Mouse (Mus musculus): ENCODE results near the gene Fes.

Gene Fes

DNA sequence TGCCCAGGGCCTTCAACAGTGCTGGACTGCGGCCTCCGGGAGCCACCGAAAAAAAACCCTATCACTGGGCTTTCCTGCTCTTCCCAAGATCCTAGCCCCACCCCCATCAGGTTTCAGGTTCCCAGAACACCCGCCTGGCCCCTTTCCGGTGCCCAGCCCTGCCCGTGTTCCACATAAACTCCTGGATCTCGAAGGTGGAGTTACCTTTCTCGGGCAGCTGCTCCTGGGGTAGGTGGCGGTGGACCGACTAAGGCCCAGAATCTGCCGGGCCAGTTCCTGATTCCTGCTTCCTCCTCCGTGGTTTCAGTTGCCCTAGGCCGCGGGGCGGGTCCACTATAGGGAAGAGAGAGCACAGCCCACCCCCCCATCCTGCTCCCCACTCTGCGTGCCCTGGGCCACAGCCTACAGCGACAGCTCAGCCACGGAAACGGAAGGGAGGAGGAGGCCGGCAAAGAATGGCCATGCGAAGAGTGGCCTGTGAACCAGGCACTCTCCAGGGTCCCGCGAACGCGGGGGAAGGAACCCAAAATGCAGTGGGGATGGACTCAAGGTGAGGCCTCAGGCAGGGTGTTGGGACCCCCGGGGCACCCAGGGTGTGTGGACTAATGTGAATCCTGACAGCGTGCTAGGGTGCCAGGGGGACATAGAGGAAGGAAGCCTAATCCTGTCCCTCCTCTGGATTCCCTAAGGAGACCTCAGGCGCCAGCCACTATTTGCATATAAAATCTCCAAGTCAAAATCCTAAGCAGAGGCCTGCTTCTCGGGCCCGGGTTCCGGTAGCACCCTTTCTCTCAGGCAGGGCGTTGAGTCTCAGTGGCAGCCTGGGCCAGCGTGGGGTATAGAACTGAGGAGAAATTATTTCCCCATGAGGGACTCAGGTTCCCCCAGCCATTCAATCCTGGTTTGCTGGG, at the start of gene Fes:
Gene Fes (minus strand): TSS at position 314 of the 911 bp plus-strand sequence.
- peak; percentile 59 for DNase-seq (ENCODE audit: low read depth, low spot score)

DNA sequence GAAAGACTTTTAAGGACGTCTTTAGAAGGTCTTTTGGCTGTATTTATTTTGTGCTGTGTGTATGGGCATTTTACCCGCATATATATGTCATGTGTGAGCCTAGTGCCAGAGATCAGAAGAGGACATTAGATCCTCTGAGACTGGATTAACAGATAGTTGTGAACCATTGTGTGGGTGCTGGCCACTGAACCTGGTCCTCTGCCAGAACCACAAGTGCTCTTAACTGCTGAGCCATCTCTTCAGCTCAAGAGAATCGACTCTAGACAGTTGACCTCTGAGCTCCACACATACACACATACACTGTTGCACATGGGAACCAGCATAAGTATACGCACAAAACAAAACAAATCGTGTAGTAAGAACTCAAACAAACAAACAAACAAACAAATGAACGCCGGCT, 48.8 kb upstream of the Fes start:
- DNase-seq (ENCODE audit: low read depth, low spot score), result no peak

DNA sequence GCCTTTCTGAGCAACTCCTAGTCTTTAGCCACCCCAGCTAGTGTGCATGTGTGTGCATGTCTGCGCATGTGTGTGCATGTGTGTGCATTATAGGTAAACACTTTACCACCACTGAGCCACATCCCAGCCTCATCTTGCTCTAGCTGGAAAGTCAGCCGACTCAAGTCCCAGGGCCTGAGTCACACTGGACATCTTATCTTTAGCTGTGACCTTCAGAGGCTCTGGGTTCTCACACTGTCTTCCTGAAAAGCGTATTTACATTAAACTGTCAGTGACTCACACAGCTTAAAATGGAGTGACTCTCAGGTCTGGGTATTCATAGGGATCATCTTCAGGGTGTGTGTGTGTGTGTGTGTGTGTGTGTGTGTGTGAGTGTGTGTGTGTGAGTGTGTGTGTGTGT, 47.8 kb upstream of the Fes start:
- no peak for DNase-seq (ENCODE audit: low read depth, low spot score)

- DNase-seq (ENCODE audit: low read depth, low spot score), result no peak
These were observed 41.9 kb upstream of the Fes start for GRCm38 (mm10) chr7:80429661-80430060.

GRCm38 (mm10) chr7:80427730-80428129, 40.0 kb upstream of the Fes start:
- DNase-seq (ENCODE audit: low read depth, low spot score), result no peak

DNA sequence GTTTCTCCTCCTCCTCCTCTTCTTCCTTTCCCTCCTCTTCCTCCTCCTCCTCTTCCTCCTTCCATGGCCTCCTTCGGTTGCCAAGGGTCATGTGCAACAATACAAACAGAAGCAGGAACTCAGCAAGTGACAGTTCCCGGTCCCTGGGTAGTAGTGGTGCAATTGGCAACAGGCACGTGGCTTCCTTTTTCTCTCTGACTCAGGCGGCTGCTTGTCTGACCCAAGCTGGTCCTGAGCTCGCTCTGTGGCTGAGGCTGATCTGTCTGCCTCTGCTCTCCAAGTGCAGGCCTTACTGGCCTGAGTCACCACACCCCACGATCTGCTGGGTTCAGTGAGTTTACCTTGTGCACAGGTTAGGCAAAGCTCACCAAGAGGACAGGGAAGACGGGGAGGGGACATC, 38.6 kb upstream of the Fes start:
- no peak for DNase-seq (ENCODE audit: low read depth, low spot score)

DNA sequence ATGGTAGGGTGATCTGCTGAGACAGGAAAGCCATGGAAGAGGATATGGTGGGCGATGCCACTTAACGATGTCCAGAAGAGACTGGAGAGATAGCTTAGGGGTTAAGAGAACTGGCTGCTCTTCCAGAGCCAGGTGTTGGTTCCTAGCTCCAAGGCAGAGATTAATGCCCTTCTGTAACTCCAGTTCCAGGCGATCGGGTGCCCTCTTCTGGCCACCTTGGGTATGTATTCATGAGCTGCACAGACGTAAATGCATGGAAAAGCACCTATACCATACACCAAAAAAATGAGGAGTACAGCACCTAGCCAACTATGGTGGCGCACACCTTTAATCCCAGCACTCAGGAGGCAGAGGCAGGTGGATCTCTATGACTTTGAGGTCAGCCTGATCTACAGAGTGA, 37.0 kb upstream of the Fes start:
- no peak for DNase-seq (ENCODE audit: low read depth, low spot score)

GRCm38 (mm10) chr7:80422759-80423480, 35.2 kb upstream of the Fes start:
- DNase-seq (ENCODE audit: low read depth, low spot score), result no peak

DNA sequence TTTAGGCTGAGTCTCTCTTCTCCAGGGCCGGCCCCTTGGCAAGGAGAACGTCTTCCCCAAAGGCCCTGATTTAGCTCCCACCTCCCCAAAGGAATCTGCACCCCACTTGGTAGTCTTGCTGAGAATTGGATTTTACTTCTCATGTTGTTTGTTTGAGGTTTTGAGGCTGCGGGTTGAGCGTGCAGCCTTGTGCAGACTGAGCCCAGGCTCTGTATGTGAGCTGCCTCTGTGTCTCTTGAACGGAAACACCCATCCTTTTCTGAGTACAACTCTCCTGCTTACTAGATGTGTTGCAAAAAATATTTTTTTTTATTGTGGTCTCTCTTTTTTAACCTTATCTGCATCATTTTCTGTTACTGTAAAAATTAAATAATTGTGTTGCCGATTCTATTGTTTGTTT, 33.8 kb upstream of the Fes start:
- DNase-seq (ENCODE audit: low read depth, low spot score), result no peak

DNA sequence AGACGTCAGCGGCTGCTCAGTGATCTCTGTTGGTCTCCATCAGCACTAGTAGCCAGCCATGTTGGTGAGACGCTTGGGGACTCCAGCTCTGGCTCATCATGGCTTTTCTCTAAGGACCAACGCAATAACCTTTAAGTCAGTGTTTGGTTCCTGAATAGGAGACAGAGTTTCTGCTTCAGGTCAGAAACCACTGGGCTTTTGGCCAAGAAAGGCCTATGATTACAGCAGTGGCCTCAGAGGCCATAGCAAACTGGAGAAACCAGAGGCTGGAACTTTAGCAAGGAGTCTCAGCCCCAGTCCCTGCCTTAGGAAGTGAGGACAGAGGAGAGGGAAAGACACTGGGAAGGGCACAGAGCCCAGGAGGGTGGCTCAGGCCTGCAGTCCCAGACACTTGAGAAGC, 32.8 kb upstream of the Fes start:
- no peak for DNase-seq (ENCODE audit: low read depth, low spot score)

DNA sequence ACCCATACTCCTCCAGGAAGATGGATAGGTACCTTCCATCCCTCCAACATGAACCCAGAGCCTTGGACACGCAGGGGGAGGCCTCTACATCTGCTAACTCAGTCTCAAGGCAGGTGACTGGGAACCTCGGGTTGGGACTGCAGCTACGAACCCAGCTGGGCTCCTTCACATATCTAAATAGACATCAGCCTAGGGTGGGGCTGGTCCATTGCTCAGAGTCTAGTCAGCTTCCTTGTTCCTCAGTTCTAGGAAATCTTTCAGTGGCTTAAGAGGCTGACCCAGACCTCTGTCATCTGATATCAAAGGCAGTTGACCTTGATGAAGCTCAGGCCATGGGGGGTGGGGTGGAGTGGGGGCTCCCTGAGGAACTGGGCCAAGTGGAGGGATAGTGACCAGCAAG, 31.5 kb upstream of the Fes start:
- DNase-seq (ENCODE audit: low read depth, low spot score), result no peak

GRCm38 (mm10) chr7:80418036-80418435, 30.3 kb upstream of the Fes start:
- no peak for DNase-seq (ENCODE audit: low read depth, low spot score)

GRCm38 (mm10) chr7:80417601-80418000, 29.9 kb upstream of the Fes start:
- no peak for DNase-seq (ENCODE audit: low read depth, low spot score)

- no peak for DNase-seq (ENCODE audit: low read depth, low spot score)
These were observed 29.2 kb upstream of the Fes start for GRCm38 (mm10) chr7:80416969-80417368.

DNA sequence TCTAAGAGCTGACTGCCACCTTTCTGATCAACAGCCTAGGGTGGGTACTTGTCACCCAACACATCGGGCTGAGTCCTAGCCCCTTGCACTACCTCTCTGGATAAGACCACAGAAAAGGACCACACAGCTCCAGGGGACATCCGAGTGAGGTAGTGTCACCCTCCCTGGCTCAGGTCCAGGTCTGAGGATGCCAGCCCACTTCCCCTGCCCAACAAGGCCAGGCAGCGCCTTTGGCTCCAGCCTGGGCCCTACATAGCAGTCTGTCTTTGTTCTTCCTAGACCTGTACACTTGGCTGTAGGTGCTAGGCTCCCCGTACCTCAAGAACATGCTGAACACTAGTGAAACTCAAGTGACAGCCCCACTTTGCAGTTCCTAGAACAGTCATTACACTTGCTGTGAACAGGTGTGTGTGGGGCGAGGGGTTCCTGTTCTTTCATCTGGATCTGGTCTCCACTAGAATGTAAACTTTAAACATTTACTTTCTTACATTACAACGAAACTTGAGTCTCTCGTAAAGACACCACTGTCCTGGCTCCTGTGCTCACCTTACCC, 26.6 kb upstream of the Fes start:
- no peak for DNase-seq (ENCODE audit: low read depth, low spot score)

DNA sequence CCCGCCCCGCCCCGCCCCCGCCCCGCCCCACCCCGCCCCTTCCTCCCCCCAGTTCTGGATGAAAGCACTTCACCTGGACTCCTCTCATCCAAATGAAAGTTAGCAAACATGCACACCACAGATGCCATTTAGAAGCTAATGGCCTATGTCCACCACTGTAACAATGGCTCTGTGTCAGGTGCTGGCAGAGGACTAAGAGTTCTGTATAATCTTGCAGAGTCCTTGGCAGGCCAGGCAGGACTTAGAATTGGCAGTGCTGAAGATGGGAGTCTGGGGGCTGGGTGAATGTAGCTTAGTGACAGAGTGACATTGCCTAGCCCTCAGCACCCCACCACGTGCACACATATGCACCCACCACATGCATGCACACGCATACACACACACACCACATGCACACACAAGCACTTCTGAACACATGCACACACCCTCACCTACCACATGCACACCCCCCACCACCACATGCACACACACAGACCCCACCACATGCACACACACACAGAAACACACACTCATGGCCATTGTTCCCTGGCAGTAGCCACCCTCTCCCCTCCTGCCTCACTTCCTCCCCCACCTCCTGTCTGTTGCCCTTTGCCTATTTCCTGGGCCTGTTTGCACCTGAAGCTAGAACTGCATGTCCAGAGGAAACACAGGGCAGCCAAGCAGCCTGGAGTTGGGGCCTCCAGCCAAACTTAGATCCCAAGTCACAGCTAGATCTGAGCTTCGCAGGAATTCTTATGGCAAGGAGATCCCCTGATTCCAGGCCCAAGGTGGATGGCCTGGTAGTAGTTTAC, 26.0 kb upstream of the Fes start:
- no peak for DNase-seq (ENCODE audit: low read depth, low spot score)

GRCm38 (mm10) chr7:80412781-80413180, 25.0 kb upstream of the Fes start:
- DNase-seq (ENCODE audit: low read depth, low spot score), result no peak

DNA sequence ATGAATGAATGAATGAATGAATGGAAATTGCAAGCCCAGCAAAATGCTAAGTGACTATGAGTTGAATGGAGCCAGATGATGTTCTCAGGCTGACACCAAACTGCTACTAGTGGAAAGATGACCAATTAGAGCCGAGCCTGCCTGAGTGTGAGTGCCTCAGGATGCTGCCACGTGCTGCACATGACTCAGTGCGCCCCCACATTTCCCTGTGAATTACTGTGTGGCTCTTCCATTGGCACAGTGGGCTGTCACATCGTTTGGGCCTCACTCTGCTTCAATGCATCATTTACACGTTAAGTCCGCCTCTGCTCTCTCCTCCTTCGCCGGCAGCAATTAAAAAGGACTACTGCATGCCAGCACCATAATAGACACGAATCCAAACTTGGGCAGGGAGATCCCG, 24.5 kb upstream of the Fes start:
- no peak for DNase-seq (ENCODE audit: low read depth, low spot score)

DNA sequence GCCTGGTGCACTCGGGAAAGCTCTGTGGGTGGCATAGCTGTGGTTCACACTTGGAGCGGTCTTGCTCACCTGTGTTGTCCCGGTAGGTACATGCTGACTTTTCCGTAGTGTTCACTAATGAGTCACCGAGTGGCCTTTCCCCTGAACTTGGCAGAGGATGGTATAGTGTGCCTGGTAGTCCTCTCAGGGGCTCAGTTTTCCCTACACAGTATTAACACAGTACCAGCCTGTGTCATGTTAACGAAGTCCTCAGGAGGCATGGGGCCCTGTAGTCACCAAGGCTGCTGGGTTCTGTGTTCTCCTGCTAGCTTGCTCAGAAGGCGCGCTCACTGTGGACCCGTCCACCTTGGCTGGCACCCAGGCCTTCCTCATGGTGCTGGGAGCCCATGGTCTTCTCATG, 22.6 kb upstream of the Fes start:
- no peak for DNase-seq (ENCODE audit: low read depth, low spot score)

DNA sequence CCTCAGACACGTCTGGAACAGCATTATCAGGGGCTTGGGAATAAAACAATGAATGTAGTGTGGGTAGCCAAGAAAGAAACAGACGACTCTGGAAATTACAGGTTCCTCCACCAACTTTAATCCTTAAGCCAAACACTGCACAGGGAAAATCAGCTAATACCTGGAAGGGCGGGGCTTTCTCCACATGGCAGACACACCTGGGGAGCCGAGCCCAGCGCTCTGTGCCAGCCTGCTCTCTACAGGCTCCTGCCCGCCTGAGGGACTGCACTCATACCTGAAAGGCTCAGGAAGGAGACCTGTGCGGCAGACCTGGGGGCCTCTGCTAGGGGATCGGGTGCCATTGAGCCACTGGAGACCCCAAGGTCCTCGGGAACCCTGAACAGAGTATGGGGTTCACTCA, 20.0 kb upstream of the Fes start:
- no peak for DNase-seq (ENCODE audit: low read depth, low spot score)

DNA sequence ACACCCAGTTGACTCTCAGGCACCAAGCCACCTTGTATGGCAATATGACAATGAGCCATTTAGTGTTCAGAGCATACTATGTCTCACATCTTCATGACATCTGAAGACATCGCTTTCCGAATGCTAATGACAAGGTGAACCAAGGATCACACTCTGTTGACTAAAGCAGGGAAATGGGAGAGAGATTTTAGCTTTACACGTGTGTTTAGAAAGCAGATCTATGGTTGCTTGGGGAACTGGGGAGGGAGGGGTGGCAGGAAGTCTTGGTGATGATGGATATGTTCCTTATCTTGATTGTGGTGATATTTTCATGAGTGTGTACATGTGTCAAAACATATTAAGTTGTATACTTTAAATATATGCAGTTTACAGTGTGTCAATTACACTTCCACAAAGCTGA, 18.4 kb upstream of the Fes start:
- DNase-seq (ENCODE audit: low read depth, low spot score), result no peak

- DNase-seq (ENCODE audit: low read depth, low spot score), result no peak
These were observed 17.5 kb upstream of the Fes start, which contains the start of gene Furin for GRCm38 (mm10) chr7:80405188-80405695. Gene Furin (minus strand): TSS chr7:80405436.
